Mouse (Mus musculus) mesoderm, embryonic 11.5 days (tissue): ENCODE measurements around the gene Slc16a10.
A peak's percentile ranks its signal among the peaks of the same experiment; 100 is the strongest.

Experiments
- DNase-seq: peaks from one replicate; pipeline ENCODE4 v3.0.0-alpha.2; 2012; ENCODE audit warnings: low read depth, low spot score

The Slc16a10 gene

DNA sequence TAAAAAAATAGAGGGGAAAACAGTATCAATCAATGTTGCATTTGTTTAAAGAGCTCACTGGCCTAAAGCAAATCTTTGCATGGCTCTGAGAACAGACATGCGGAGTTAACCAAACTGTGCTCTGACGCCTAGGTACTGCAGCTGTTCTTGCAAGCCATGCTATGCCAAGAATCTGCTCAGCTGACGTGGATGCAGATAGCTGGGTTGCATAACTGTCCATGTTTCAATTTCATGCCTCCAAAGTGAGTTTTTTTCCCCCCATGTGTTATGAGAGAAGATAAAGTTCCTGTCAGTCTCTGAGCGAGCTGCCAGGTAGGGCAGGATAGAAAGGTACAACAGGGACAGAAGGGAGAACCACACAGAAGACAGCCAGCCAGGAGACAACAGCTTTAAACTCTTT is 72.8 kb downstream of the Slc16a10 start:
- peak; percentile 32 for DNase-seq

- DNase-seq: no peak
These were observed 73.5 kb downstream of the Slc16a10 start for GRCm38 (mm10) chr10:40068595-40068994.

DNA sequence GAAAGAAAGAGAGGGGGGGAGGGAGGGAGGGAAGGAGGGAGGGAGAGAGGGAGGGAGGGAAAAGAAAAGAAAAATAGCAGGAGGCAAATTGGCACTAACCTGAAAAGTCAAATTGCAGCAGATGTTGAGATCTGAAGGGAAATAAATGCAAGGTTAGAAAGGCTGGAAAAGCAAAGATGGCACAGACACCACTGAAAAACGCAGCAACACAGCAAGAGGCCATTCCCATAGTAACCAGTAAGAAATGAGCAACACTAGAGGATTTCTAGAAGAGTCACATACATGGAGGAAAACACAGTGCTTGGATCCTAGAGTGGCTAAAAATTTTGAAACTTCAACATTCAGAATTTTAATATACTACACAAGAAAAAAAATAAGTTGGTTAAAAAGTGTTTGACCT is 74.5 kb downstream of the Slc16a10 start:
- no peak for DNase-seq

DNA sequence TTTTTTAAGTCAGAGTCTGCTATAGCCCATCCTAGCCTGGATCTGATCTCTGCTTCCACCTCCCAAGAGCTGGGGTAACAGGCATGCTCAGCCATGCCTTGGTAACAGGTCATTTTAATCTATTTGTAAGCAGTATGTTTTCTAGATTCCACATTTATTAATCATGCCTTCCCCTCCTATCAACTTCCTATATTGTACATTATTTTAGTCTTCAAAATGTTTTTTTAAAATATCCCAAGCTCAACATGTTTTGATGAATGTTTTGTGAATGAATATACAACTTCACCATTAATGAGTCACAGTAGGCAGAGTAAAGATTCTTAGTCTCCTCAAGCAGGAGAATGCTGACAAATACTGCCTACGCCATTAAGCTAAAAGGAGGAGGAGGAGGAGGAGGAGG is 75.0 kb downstream of the Slc16a10 start:
- DNase-seq: no peak

DNA sequence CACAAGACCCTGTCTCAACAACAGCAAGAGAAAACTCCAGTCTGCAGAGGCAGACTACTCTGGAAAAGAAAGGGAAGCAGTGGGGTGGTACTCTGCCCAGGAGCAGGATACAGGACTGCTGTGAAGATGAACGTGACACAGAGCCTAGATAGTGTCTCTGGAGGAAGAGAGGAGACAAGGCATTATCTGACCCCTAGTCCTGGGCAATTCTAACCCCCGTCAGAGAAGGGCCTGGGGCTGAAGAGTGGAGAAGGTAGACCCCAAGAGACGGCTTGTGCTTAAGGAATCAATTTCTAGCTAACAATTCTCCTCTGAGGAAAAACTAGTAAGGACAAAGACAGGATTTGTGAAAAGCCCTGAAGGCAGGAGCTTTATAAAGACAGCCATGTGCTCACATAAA is 76.7 kb downstream of the Slc16a10 start:
- DNase-seq: no peak

GRCm38 (mm10) chr10:40063291-40063890 is 78.7 kb downstream of the Slc16a10 start:
- no peak for DNase-seq

GRCm38 (mm10) chr10:40062812-40063211 is 79.2 kb downstream of the Slc16a10 start:
- DNase-seq: no peak

GRCm38 (mm10) chr10:40061926-40062325 is 80.1 kb downstream of the Slc16a10 start:
- no peak for DNase-seq

DNA sequence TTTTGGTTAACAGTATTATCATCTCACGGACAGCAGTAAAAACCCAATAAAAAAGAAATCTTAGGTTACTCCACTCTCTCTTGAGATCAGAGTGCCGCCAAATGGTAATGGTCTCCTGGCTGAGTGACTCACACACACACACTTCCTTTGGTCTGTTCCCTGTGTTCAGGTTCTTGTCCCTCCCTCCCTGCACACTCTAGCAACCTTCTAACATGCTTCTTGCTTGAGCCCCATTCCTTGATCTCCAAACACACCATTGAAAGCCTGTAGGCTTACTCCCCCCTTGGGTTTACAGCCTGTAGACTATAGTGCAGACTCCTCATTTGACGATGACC is 83.3 kb downstream of the Slc16a10 start:
- no peak for DNase-seq

- no peak for DNase-seq
These were observed 83.8 kb downstream of the Slc16a10 start for GRCm38 (mm10) chr10:40058062-40058785.

- DNase-seq: no peak
These were observed 84.4 kb downstream of the Slc16a10 start for GRCm38 (mm10) chr10:40057615-40058014.

DNA sequence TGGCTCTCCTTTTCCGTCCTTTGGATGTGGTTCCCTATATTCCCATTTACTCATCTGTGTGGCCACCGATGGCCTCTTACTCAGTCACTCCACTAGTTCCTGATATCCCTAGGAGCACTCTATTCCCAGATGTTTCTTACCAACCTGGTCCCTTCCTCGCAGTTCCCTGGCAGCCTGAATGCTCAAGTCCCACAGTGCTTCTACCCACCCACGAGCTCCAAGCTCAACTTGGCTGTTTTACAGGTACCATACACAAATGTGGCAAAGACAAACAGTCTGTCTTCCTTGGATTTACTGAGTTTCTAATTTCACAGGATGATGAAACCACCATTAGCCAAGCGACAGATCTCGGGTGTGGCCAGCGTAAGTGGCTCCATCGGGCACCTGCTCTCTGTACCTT is 87.6 kb downstream of the Slc16a10 start:
- DNase-seq: no peak

DNA sequence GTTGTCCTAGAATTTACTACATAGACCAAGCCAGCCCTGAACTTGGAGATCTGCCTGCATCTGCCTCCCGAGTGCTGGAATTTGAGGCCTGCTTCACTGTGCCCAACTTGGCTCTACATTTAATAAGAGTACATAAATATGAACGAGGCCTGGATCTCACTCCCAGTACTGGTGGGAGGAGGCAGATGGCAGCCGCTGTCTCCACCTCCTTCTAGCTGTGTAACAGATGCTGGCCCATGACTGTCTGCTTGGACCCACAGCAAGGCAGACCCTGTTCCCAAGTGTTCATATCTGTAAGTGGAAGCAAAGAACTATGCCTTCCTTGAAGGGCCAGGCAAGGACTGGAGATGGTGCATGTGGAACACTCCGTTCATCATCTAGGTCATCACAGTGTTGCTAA is 88.2 kb downstream of the Slc16a10 start:
- no peak for DNase-seq

GRCm38 (mm10) chr10:40053257-40053895 is 88.7 kb downstream of the Slc16a10 start:
- DNase-seq: no peak

GRCm38 (mm10) chr10:40051997-40052396 is 90.1 kb downstream of the Slc16a10 start:
- DNase-seq: no peak

GRCm38 (mm10) chr10:40050763-40051162 is 91.3 kb downstream of the Slc16a10 start:
- DNase-seq: no peak

DNA sequence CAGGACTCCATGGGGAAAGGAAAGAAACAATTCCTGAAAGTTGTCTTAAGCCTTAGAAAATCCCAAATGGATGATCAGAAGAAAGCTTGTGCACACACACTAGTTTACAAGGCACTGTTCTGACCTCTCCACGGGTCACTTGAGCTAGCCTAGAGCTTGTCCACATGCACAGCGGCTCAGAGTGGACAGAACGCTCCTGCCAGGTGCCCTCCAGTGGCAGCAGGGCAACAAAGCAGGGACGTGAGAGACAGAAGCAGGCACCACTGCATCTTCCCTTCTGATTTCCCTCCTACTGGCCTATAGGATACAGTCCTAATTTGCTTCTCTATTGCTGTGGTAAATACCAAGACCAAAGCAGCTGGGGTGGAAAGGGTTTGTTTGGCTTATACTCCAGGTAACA is 100.7 kb downstream of the Slc16a10 start:
- peak; percentile 23 for DNase-seq

- no peak for DNase-seq
These were observed 105.1 kb downstream of the Slc16a10 start for GRCm38 (mm10) chr10:40036686-40037560.

DNA sequence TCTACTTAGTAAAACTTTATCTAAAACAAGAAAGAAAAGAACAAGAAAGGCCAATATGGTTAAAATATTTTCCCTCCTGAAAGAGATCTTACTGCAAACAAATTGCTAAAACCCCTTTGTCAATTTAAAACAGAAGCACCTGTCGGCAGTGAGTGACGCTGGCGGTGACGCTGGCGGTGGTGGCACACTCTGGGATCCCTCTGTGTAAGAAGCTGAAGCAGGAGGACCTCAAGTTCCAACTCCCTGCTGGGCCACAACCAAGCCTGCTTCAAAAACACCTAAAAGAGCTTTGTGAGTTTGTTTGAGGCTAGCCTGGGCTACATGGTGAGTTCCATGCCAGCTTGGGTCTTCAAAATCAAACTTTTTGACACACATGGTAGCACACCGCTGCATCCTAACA is 107.1 kb downstream of the Slc16a10 start:
- no peak for DNase-seq

DNA sequence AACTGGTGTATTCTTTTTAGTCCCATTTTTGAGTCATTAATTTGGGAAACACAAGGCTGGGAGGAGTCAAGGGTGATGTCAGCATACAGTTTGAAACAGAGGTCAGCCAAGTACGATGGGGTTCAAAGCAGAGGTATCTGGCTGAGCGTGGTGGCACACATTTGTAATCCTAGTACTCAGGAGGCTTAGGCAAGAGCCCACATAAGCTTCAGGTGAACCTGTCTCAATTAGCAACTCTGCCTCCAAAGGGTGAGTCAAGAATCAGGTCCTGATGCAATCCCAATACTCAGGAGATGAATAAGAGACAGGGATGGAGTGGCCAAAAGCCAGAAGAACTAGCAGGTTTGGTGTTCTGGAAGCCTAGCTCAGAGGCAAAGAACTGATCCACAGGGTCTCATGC is 109.2 kb downstream of the Slc16a10 start:
- no peak for DNase-seq

DNA sequence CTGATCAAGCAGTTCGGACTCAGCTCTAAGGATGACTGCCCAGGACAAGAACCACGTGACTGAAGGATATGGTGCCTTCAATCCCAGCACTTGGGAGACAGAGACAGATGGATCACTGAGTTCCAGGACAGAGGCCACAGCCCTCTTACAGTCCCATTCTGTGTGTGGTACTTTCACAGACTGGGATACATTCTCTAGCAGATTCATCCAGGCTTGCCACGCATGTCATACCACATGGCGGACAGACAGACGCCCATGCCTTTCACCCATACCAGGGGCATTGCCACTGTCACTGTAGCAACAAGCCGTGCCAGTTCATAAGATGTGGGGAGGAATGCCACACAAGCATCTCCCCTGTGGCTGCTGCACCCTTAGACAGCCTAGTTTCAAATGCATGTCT is 111.3 kb downstream of the Slc16a10 start:
- no peak for DNase-seq

DNA sequence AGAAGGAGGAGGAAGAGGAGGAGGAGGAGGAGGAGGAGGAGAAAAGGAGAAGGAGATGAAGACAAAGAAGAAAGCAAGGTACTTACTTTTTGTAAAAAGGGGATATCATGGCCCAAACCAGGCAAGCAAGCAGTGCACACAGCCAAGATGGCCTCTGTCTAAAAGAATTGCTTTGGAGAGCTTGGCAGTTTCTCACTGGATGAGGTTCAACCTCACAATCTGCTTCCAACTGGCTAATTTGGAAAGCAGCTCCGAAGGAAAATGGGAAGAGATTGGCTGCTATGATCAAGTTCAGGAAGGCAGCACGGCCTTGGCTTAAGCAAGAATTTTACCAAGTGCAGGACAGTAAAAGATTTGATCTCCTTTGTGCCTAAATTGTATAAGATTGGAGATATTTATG is 112.4 kb downstream of the Slc16a10 start:
- no peak for DNase-seq
